Mouse (Mus musculus) ES-E14 (cell line): ENCODE data around the gene Ets1.

Experiments
- CHD2 ChIP-seq: IDR thresholded peaks from 2 replicates; pipeline ENCODE4 v1.6.1; 2014; ENCODE audit warnings: mild to moderate bottlenecking, low read depth, low read length, inconsistent platforms
- MAFK ChIP-seq: IDR thresholded peaks from 2 replicates; pipeline ENCODE4 v1.6.1; 2014; ENCODE audit warnings: mild to moderate bottlenecking, low read depth, low read length, inconsistent platforms; ENCODE audit not compliant: insufficient read depth
- ZC3H11A ChIP-seq: IDR thresholded peaks from 2 replicates; pipeline ENCODE4 v1.6.1; 2012; ENCODE audit warnings: low read depth, mild to moderate bottlenecking, inconsistent platforms, low read length, borderline replicate concordance

GRCm38 (mm10) chr9:32708491-32708890, 72.5 kb downstream of the Ets1 start:
- TF ChIP-seq MAFK: no peak
- no peak for TF ChIP-seq CHD2
- no peak for TF ChIP-seq ZC3H11A
